Mouse (Mus musculus): ENCODE measurements at regions not wholly inside any gene's neighbourhood (a gene's known extent, or its start where the extent isn't known, plus 50 kb on each side); places are given as distances from the start of the nearest gene placed in this dataset.

DNA sequence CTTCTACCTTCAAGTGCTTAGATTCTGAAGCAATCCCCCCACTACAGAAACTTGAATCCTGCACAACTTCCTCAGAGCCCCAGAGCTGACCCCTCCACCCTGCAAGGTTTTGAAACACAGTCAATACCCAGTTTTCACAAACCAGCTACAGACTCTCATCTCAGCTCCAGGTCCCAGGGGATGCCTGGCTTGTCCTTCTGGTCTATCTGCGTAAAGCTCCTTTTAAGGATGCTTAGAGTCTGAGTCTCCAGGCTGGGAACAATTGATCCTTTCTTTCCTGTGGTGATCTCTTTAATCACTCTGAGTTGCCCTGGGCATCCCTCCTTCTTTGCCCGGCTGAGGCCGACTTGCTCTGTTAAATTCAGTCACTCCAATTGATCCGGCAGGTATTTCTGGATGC, 500.4 kb downstream of the Med13l start:
- no peak for DNase-seq

DNA sequence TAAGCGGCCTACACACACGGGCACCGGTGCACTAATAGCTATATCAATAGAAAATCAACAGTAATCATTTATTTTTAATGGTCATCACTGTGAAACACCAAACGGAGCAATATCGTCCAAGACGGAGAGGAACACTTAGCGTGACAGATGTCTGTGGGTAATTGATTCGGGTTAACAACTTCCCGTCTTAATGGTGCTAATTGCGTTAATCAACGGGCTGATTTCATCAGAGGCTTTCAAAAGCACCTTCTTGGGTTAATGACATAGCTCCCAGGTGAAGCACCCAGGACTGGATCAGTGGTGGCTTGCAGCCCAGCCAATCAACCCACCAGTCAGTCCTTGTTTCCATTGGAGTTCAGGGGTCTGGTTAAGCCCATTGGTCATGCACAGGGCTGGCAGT, 502.0 kb downstream of the Med13l start:
- DNase-seq, result no peak

DNA sequence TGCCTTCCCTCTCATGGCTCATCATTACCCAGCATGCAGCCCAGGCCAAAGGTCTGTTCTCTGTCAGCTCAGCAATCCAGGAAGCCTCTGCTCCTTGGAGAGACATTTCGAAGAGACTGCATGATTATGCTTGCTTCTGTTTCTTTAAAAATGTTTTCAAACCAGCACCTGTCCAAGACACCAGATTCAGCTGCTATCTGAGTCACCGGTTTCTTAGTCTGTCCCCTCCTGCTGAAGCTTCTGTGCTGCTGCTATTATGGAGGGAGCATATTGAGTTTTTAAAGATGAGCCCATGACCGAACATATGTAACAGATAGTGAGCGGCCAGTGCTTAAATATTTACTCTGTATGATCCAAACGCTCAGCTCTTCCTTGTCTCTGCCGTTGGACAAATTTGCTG, 506.2 kb downstream of the Med13l start:
- DNase-seq, result no peak

DNA sequence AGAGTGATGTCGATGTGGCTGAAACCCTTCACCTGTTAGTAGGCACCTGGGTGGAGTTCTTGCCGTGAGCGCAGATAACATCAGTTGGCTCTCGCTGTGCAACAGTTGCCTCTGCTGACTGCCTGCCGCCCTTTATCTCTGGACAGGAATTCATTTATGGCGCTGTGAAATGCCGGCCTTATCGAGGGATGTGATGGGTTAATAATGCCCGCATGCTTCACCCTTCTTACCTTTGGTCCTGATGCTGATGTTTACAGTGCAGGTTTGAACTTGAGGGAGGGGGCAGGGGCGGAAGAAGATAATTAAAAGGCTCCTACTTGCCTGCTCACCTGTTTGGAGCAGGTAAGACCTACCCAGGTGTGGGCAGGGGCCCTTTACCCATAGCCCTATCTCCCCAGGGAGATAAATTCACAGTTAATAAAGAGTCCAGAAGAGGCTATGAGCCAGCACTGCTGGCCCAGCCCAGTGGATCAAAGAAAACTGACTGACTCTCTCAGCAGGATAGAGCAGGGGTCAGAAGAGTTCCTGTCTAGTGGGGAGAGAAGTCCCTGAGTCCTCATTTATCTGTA, 509.4 kb downstream of the Med13l start:
- no peak for DNase-seq

DNA sequence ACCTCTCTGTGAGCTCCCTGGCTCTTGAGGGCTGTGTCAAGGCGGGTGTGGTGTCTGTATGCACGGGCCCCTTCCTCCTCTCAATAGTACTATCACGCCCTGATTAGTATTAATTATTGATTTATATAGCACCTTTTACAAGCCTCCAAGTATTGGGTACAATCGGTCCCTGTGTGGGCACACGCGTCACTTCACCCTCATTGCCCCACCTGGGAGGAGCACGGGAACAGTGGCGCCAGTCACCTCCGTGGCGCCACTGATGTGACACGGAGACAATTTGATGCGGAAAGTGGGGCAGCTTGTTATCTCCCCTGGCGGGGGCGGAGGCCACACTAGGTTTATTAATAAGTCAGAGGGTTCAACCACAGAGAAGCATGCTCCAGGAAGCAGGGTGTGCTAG, 512.2 kb downstream of the Med13l start:
- no peak for DNase-seq

DNA sequence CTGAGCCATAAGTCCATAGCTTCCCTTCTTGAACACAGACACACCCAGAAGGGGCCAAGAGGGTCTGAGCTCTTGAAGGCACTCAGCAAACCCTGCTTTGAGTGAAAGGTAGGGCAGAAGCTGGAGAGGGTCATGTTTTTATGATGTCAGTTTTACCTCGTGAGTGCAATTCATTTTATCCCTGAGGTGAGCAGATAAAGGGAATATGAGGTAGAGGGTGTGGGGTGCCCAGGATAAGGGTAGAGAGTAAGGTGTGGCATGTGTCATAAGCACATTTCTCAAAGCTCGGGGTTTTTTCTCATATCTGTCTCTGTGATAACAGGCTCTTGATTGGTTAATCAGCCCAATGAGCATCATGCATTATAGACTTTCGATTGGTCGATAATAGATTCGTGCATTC, 520.3 kb downstream of the Med13l start:
- no peak for DNase-seq

DNA sequence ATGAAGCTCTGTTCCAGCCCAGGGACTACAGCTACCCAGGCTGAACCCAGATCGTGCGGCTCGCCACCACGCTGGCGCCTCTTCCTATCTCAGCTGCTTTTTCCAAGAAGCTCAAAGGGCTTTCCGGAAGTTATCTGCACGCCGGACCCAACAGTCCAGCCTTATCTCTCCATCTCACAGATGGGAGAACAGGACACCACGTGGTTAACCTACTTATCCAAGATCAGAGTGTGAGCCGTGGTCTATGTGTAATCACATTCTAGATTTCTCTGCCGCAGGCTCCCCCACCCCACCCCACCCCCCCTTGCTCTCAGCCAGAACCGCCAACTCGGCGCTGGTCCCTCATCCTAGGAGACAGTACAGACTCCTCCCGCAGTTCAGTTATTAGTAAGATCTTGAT, 522.4 kb downstream of the Med13l start:
- no peak for DNase-seq

DNA sequence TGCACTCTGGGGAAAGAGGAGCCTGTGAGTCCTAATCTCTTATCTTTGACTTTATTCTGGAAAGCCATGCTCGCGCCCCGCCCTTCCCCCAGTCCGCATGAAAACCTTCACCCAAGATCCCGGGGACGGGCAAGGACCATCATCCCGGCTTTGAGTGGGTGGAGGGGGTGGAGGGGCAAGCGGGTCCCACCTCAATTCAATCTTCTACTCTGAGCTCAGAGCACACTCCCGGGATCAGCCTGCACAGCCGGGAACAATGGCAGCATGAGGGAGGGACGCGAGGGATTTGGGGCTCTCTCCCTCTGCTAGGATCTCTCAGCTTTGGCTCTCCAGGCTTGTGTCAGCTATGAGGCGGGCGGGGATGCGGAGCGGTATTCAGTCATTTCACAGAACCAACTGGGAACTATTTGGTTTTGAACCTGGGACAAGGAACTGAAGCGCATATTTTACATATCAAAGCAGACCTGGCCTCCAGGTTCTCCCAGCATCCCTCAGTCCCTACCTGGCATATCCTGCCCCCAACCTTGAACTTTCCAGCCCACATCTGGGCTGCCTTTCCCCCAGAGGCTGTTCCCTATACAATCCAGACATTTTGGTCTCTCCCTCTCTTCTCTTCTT, 537.2 kb downstream of the Med13l start:
- no peak for DNase-seq

DNA sequence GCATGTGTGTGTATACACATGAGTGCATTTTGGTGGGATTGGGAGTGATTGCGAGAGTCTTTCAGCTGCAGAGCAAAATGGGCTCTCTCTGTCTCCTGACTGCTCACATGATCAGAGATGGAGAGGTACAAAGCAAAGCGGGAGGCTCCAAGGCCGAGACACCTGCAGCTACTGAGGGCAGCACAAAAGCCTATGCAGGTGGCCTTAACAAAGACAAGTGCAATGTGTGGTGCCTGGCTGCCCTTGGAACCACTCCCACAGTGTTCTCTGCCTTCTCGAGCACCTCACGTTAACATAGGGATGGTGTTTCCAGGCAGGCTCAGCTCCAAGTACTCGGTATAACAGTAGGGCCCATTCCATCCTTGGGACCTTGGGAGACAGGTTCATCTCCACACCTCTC, 539.3 kb downstream of the Med13l start:
- no peak for DNase-seq

DNA sequence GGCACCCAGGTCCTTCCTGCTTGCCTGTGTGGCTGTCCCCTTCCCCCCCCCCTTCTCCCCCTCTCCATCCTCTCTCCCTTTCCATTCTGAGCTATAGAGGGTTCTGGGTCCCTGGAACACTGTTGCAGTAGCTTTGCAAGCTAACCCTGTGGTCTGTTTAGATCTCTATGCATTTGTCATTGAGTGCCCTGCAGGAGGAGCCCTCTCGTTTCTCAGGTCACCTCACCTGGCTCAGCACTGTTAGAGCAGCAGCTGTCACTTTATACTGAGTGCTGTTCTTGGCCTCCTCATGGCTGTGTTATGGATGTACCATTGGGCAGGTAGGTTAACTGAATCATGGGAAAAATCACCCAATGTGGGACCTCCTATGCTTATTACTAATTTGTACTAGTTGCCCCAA, 543.0 kb downstream of the Med13l start:
- DNase-seq, result no peak

DNA sequence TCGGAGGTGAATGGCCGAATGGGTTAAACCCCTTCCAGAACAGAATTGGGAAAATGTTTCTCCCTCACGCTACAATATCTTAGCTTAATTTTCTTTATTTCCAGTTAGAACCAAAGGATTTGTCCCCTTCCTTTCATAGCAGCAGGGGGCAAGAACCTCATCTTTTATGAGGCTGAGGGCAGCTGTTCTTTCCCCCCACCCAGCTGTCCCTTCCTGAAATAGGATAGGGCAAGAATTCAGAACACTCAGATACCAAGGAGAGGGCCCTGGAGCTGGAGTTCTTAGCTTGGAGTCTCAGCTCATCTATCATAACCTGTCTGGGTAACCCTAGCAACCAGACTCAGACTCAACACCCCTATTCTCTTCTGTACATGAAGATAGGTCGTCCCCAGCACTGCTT, 547.4 kb downstream of the Med13l start:
- DNase-seq, result no peak

DNA sequence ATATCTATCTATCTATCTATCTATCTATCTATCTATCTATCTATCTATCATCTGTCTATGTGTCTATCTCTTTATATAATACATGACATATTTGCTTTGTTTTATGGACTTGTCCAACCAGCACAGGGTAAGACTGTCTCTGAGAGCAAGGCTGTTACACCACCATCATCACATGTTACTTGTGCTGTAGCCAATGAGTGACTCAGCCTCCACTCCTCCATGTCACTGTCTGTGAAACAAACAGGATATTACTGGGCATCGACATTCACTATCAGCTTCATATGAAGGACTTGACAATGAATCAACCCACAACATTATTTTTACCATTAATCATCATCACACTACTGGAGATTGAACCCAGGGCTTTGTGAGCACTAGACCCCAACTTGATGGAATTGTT, 549.0 kb downstream of the Med13l start:
- no peak for DNase-seq

DNA sequence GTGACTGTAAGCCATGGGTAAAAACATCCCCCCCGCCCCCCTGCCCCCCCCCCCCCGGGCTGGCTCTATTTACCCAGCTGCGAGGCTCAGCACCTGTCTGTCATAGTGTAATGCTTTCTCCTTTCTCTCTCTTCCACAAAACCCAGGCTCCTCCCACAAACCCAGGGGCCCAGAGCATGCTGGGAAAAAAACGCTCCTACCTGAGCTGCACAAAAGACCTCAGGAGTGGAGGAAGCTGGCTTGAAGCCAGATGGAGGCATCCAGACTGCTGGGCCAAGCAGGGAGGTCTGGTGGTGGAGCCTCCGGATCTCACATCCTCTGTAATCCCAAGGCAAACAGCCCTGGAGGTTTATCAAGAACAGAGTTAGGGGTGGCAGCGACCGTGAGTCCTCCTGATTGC, 553.6 kb downstream of the Med13l start:
- DNase-seq, result peak in 1 of 2 experiments; percentile 13

DNA sequence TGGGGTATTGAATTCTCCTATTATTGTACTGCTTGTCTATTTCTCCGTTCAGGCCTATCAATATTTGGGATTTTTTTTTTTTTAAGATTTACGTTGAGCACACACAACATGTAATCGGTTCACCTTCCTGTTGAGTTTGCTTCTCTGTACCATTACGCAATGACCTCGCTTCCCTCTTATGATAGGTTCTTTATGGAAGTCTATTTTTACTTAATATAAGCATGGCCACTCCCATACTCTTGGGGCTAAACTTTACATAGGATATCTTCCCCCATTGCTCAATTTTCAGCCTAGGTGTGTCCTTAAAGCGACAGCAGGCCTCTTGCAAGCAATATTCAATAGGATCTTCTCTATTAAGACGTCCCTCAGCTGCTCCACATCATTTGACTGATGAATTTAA, 544.7 kb upstream of the Tbx3 start:
- DNase-seq, result no peak

DNA sequence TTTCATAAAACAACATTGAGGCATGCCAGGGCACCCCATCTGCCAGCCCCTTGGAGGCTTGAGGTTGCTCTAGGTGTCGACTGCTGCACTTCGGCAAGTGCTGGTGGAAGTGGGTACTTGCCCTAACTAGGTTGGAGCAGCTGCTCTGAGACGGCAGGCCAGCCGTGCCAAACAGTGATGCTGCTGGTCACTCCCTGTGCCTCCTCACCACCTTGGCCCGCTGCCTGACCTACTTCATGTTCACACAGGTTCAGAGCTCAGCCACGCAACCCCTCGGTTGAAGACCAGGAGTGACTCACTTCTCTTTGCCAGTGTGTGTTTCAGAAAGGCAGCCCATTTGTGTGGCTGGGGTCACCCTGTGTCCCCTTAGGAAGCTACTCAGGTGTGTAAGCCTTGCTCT, 540.3 kb upstream of the Tbx3 start:
- DNase-seq, result peak in 1 of 2 experiments; percentile 56

DNA sequence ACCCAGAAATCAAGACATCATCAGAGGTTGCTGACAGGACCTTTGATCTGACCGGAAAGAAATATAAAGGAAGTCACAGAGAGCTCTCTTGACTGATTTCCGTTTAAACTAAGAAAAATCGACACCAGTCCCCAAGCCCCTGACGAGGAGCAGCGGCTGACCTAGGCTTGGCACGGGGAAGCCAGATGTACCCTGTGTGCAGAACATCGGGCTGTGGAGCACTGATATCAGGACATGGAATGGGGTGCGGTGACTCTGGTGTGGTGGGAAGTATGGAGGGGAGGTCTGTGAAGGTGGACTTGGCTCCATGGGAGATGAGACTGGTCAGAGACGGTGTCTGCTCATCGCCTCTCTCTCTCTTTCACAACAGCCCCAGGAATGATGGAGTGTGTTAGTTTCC, 539.0 kb upstream of the Tbx3 start:
- DNase-seq, result no peak

DNA sequence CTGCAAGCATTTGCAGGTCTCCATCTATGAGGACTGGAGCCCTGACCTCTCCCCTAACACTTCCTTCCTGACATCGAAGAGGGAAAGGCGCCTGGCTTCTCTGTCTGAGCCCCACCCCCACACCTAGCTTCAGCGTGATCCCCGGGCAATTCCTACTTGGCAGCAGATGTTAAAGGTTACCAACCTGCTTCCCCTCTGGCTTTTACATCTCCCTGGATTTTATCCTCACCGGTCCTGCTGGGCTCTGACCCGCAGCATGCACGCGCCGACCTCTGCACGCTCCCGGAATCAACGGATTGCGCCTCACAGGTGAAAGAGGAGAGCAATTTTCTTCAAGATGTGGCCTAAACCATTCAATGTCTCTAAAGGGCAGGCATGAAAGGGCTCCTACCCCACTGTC, 537.1 kb upstream of the Tbx3 start:
- no peak for DNase-seq

DNA sequence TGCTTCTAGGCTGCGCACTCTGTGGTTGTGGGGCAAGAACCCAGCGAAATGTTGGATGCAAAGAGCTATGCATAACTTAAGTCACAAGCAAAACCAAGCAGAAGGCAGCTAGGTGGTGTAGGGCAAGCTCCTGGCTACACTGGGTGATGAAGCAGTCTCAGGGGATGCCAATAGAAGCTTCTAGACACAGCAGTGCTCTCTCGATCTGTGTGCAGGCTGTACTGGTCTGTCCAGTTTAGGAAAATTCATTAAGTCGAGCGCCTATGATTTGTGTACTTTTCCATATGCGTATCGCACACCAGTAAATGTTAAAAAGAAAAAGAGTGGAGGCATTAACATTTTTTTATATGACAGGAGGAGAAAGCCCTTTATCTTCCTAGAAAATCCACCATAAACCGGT, 533.6 kb upstream of the Tbx3 start:
- no peak for DNase-seq

DNA sequence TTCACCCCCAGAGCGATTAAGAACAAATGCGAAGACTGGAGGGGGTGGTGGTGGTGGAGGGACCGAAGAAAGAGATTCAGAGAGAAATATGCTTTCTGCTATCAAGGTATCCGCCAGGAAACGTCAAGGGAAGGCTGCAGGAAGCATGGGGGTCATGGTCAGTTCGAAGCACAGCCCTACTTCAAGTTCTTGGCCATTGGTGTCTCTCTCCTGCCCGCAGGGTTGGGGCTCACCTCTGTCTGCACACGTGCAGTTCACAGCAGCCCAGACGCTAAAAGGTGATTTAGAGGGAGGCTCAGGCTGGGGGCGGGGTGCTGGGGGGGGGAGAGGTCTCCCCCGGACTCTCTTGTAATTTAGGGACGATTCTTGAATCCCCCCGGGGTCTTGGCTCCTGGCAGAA, 533.1 kb upstream of the Tbx3 start:
- DNase-seq, result no peak

DNA sequence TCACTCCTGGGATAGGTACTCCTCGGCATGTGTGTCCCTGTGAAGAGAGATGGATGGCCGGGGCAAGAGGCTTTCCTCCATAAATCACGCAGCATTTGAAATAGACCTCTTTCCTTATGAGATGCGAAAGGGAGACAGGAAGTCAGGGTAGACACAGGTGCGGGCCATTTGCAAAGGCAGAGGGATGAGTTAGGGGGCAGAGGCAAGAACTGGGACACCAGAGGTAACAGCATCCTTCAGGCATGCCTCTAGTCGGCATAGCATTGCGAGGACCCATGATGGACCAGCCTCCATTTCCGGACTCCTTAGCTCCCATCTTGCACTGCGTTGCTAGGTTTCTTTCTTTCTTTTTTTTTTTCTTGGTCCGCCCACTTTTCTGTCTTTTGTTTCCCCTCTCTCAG, 532.6 kb upstream of the Tbx3 start:
- DNase-seq, result no peak

DNA sequence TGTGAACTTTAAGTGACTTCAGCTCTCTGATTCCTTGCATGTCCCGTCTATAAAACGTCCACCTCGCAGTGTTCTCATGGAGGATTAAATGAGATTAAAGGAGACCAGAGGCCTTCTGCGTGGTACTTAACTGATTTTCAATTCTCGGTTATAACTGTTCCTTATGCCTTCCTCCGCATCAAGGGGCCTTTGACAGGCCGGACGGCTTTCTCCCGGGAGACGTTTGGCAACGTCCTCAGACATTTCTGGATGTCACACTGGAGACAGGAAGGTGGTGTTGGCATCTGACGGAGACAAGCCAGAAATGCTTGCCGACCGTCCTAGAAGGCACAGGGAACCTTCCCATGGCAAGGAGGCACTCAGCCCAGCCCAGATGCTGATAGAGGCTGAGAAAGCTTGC, 532.2 kb upstream of the Tbx3 start:
- DNase-seq, result no peak

DNA sequence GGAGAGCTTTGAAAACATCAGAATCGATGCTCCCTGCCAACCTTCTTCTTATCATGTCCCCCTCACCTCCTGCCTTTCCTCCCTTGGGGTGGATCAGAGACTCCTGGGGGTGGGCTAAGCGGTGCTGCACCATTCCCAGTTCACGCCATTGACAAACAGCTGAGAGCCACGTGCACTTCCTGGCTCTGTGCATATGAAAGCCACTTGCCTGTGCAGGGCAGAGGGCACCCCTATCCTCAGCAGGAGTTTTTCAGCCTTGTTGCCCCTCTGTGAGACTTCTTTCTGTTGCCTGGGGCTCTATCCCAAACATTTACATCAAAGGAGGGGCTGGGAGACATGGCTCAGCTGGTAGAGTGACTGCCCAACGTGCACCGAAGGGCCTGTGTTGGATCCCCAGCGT, 531.1 kb upstream of the Tbx3 start:
- DNase-seq, result no peak

DNA sequence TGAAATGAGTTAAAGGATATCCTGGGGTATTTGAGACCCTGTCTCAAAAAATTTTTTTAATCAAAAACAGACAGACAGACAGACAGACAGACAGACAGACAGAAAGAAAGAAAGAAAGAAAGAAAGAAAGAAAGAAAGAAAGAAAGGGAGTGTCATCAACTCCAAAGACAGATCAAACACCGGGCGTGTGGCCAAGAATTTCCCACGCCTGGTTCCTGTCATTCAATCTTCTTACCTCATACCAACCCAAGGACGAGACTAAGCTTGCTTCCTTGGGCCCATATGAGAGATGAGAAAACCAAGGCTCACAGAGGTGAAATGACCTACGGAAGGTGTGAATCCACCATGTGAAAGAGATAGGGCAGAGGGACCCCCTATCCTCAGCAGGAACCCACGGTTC, 530.7 kb upstream of the Tbx3 start:
- peak in 1 of 2 experiments; percentile 10 for DNase-seq

DNA sequence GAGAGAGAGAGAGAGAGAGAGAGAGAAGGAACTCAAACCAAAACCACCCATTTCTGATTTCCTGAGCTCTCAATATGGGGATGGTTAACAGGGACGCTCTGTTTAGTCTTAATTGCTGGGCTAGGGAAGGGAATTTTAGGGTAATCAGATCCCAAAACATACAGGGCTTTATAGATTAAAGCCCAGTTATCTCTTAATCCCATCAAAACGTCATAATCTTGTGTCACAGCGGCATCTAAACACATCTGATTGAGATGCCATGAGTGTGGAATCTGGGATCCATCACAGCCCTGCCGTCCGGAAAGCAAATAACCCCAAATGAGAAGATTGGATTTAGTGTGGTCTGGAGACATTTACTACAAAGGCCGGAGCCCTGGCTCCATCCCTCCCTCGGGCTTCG, 527.1 kb upstream of the Tbx3 start:
- no peak for DNase-seq

DNA sequence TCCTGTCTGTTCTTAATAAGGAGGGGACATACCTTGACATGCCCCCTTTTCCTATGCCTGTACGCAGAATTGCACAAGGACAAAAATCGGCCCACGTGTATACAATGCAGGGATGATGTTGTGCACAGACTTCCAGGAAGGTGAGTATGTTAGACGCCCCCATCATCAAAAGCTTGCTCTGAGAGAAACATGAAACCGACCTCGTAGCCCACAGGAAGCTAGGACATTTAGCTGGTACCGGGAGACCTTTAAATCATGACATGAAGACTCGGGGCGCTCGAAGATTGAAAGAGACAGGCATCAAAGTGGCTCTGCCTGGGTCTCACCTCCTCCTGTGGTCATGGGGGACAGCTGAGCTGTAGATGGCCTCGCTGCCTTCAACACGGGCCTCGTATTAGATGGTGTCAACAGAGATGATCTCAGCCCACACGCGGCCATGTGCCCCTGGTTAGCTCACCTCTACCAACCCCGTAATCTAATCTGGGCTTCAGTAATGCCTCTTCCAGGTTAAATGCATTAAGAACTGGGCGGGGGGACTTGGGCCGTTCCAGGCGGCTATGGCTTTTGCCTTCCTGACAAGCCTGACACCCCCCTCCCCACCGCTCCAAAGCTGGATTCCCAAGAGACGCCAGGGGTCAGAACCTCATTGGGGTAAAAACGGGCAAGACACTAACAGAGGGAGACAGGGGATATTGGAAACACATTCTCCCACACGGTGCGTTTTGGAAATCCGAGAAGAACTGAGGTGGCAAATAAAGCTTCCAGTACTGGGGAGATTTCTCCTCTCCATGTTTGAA, 520.9 kb upstream of the Tbx3 start:
- DNase-seq, result no peak

Data from cerebellum, postnatal 14 days (tissue).